Mouse (Mus musculus): ENCODE results near the gene Vasp. TPM values are rescaled to one million over a fixed set of nuclear protein-coding genes. Genes with fewer than 3 reads are reported as not detected.

The Vasp gene
- polyA plus RNA-seq, 1 experiment from 2014 or later: 38.0 TPM

DNA sequence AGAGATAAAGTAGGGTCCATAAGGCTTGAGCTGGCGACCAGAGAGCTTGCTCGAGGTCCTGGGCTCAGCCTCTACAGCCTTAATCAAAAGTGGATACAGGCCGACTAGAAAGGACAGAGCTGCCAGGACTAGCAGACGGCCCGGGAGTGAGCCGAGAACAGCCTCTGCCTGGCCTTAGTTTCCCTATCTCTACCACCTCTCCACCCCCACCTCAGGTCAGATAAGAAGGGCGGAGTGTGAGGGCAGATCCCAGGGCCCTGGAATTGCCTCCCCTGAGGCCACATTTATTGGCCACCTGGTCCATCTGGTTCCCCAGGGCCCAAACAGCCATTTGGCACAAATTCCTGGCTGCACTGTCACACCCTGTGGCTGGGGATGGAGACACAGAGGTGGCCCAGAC, 6.5 kb downstream of the Vasp start:
- Histone ChIP-seq H3K4me3 (replicated peaks) (no peak overlapping the region), H3K4me2 (replicated peaks) (no peak overlapping the region), H3K27me3 (no peaks in the 10 kb centered on the region), H3K9me3 (no peaks in the 10 kb centered on the region), H3K36me3 (peaks cover 45% of the 10 kb centered on the region), H3K4me1 (replicated peaks) (peaks cover 17% of the 10 kb centered on the region), H3K27ac (no peak overlapping the region), H3K9ac (replicated peaks) (no peak overlapping the region)
- ATAC-seq: no peak
- 89% methylated on average over 7 of the region's 7 CpGs for WGBS

- Histone ChIP-seq H3K9me3 (no peaks in the 10 kb centered on the region), H3K4me3 (replicated peaks) (no peak overlapping the region), H3K27me3 (no peaks in the 10 kb centered on the region), H3K4me2 (replicated peaks) (no peak overlapping the region), H3K9ac (replicated peaks) (no peak overlapping the region), H3K36me3 (peaks cover 82% of the 10 kb centered on the region), H3K27ac (no peak overlapping the region), H3K4me1 (replicated peaks) (no peaks in the 10 kb centered on the region)
- ATAC-seq: no peak
- WGBS: 88% methylated on average over 3 of the region's 3 CpGs
Measured at GRCm38 (mm10) chr7:19258336-19258735, 13.3 kb downstream of the Vasp start.

GRCm38 (mm10) chr7:19257390-19258022, 14.1 kb downstream of the Vasp start:
- H3K4me2 ChIP-seq (replicated peaks): no peak overlapping the region
- no peaks in the 10 kb centered on the region for H3K9me3 ChIP-seq
- peak; percentile 71 for ATAC-seq
- H3K27ac ChIP-seq: no peak overlapping the region
- H3K36me3 ChIP-seq: peaks cover 74% of the 10 kb centered on the region
- WGBS: 34% methylated on average over 11 of the region's 11 CpGs
- no peaks in the 10 kb centered on the region for H3K27me3 ChIP-seq
- H3K9ac ChIP-seq (replicated peaks): no peak overlapping the region
- no peaks in the 10 kb centered on the region for H3K4me1 ChIP-seq (replicated peaks)
- H3K4me3 ChIP-seq (replicated peaks): no peak overlapping the region

DNA sequence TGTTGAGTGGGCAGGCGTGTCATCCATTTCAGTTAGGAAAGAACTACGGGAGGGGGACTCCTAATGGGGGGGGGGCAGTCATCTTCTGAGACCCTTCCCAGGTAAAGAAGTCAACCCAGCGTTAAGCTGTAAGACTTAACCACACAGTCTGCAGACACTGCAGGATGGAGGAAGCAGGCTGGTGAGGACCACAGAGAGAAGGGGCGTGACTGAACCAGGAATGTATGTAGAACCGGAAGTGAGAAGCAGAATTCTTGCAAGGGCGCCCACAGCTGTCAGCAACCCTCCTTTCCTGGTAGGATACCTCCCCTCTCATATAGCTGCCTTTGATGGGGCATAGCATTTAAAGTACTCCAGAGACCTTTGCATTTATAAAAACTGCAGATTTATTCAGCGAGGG, 15.1 kb downstream of the Vasp start:
- no peak for ATAC-seq
- peaks cover 66% of the 10 kb centered on the region for H3K36me3 ChIP-seq
- 91% methylated on average over 7 of the region's 7 CpGs for WGBS

DNA sequence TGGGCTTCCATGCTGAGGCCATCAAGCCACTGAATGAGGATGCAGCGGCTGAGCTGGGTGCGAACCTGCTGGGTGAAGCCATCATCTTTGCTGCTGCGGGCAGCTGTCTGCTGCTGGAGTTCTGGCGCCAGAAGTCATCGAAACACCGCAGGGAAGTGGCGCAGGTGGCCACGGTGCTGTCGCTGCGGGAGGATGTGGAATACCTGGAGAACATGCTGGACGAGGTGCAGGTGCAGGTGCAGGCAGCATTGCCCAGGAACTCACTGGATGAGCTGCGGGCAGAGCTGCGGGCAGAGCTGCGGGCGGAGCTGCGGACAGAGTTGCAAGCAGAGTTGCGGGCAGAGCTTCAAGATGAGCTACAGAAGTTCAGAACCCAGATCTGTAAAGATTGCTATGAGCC, 16.2 kb downstream of the Vasp start:
- H3K4me1 ChIP-seq (replicated peaks): no peaks in the 10 kb centered on the region
- H3K9ac ChIP-seq (replicated peaks): no peak overlapping the region
- no peaks in the 10 kb centered on the region for H3K27me3 ChIP-seq
- WGBS: 85% methylated on average over 17 of the region's 17 CpGs
- H3K36me3 ChIP-seq: peaks cover 54% of the 10 kb centered on the region
- no peak overlapping the region for H3K4me3 ChIP-seq (replicated peaks)
- no peak overlapping the region for H3K27ac ChIP-seq
- no peak for ATAC-seq
- H3K9me3 ChIP-seq: no peaks in the 10 kb centered on the region
- H3K4me2 ChIP-seq (replicated peaks): no peak overlapping the region

More for the DNA sequence above, 15.1 kb downstream of the Vasp start:
- no peak overlapping the region for H3K4me3 ChIP-seq (replicated peaks)
- H3K4me1 ChIP-seq (replicated peaks): no peaks in the 10 kb centered on the region
- H3K4me2 ChIP-seq (replicated peaks): no peak overlapping the region
- H3K9me3 ChIP-seq: no peaks in the 10 kb centered on the region
- H3K27ac ChIP-seq: no peak overlapping the region
- no peaks in the 10 kb centered on the region for H3K27me3 ChIP-seq
- H3K9ac ChIP-seq (replicated peaks): no peak overlapping the region

GRCm38 (mm10) chr7:19253437-19253836, 18.2 kb downstream of the Vasp start:
- H3K4me1 ChIP-seq (replicated peaks): no peaks in the 10 kb centered on the region
- WGBS: 71% methylated on average over 5 of the region's 5 CpGs
- H3K4me3 ChIP-seq (replicated peaks): no peak overlapping the region

DNA sequence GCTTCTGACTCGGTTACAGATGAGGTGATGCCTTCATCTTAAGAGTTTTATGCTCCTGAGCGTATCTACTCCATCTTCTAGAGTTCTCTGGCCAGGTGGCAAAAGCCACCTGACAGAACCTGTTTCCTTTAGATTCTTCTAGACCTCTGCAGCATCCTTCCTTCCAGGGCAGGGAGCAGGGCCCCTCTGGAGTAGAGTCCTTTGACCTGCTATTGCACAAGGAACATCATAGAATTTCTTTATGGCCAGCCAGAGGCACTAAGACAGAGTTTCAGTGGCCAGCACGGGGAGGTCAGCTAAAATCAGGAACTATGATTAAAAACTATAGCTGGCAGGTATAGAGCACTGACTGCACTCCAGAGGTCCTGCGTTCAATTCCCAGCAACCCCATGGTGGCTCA, 19.5 kb downstream of the Vasp start:
- no peaks in the 10 kb centered on the region for H3K27me3 ChIP-seq
- no peak for ATAC-seq
- no peaks in the 10 kb centered on the region for H3K9me3 ChIP-seq
- 86% methylated on average over 4 of the region's 4 CpGs for WGBS
- H3K9ac ChIP-seq (replicated peaks): no peak overlapping the region
- no peak overlapping the region for H3K4me2 ChIP-seq (replicated peaks)
- H3K4me3 ChIP-seq (replicated peaks): no peak overlapping the region
- no peak overlapping the region for H3K27ac ChIP-seq
- no peaks in the 10 kb centered on the region for H3K4me1 ChIP-seq (replicated peaks)
- peaks cover 31% of the 10 kb centered on the region for H3K36me3 ChIP-seq

More at GRCm38 (mm10) chr7:19253437-19253836, 18.2 kb downstream of the Vasp start:
- Histone ChIP-seq H3K9ac (replicated peaks) (no peak overlapping the region), H3K27ac (no peak overlapping the region), H3K4me2 (replicated peaks) (no peak overlapping the region), H3K36me3 (peaks cover 38% of the 10 kb centered on the region), H3K27me3 (no peaks in the 10 kb centered on the region), H3K9me3 (no peaks in the 10 kb centered on the region)
- no peak for ATAC-seq

GRCm38 (mm10) chr7:19247511-19247910, 24.1 kb downstream of the Vasp start:
- Histone ChIP-seq H3K27ac (no peak overlapping the region), H3K27me3 (no peaks in the 10 kb centered on the region), H3K9ac (replicated peaks) (no peak overlapping the region), H3K36me3 (peaks cover 36% of the 10 kb centered on the region), H3K4me2 (replicated peaks) (no peak overlapping the region), H3K9me3 (no peaks in the 10 kb centered on the region), H3K4me3 (replicated peaks) (no peak overlapping the region), H3K4me1 (replicated peaks) (no peaks in the 10 kb centered on the region)
- WGBS: 100% methylated on average over 2 of the region's 2 CpGs
- no peak for ATAC-seq

DNA sequence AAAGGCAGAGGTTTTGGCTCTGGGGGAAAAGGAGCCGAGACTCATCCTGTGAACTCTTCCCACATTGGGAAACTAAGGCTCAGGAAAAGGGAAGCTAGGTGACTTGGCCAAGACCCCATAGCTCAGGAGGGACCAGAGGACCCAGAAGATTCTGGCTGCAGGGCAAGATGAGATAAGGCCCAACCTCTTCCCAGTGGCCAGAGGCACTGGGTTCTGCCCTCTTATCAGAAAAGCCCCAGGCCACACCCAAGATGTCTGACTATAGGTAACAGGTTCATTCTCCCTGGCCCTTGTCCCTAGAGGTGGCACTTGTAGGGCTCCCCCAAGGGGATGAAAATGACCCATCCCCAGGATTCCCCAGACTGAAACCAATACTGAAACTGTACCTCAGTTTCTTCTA, 24.8 kb downstream of the Vasp start:
- no peak for ATAC-seq
- H3K27ac ChIP-seq: no peak overlapping the region
- no peak overlapping the region for H3K4me3 ChIP-seq (replicated peaks)
- H3K4me2 ChIP-seq (replicated peaks): no peak overlapping the region
- H3K27me3 ChIP-seq: no peaks in the 10 kb centered on the region
- H3K4me1 ChIP-seq (replicated peaks): no peaks in the 10 kb centered on the region
- peaks cover 36% of the 10 kb centered on the region for H3K36me3 ChIP-seq
- no peaks in the 10 kb centered on the region for H3K9me3 ChIP-seq
- WGBS: 93% methylated on average over 1 of the region's 1 CpGs
- no peak overlapping the region for H3K9ac ChIP-seq (replicated peaks)

DNA sequence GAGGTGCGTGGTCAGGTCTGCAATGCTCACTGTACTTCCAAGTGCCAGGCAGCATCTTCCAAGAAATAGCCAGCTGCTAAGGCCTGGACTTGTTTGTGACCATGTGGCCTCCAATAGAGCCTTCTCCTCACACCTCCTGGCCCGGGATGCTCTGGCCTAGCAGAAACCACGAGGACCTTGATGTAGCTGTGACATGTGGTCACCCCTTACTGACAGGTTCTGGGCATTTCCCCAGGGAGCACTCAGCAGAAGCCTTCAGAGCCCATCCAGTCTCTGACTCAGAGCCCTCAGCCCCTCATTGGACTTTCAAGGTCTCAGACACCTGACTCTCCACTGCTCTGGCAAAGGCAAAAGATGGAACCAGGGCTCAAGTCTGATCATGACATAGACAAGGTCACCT, 26.5 kb downstream of the Vasp start:
- Histone ChIP-seq H3K27ac (no peak overlapping the region), H3K9me3 (no peaks in the 10 kb centered on the region), H3K4me1 (replicated peaks) (no peaks in the 10 kb centered on the region), H3K4me2 (replicated peaks) (no peak overlapping the region), H3K27me3 (no peaks in the 10 kb centered on the region), H3K9ac (replicated peaks) (no peak overlapping the region), H3K36me3 (peaks cover 41% of the 10 kb centered on the region), H3K4me3 (replicated peaks) (no peak overlapping the region)
- WGBS: 96% methylated on average over 3 of the region's 3 CpGs
- 0 out of 2 replicates have a peak, but pooled peaks have one; percentile 21 for ATAC-seq

GRCm38 (mm10) chr7:19243858-19244257, 27.8 kb downstream of the Vasp start:
- no peak for ATAC-seq
- peaks cover 38% of the 10 kb centered on the region for H3K36me3 ChIP-seq
- no peaks in the 10 kb centered on the region for H3K9me3 ChIP-seq
- H3K27me3 ChIP-seq: no peaks in the 10 kb centered on the region
- 0 out of 2 replicates have a peak overlapping the region, but pooled peaks have one; percentile 16 for H3K9ac ChIP-seq (replicated peaks)
- peak overlapping the region; percentile 9; the same call in 1 of the 2 replicates for H3K27ac ChIP-seq
- 67% methylated on average over 5 of the region's 5 CpGs for WGBS
- no peak overlapping the region for H3K4me3 ChIP-seq (replicated peaks)
- no peak overlapping the region for H3K4me2 ChIP-seq (replicated peaks)
- H3K4me1 ChIP-seq (replicated peaks): peaks cover 4% of the 10 kb centered on the region; the same call in 1 of the 2 replicates

GRCm38 (mm10) chr7:19242005-19242404, 29.6 kb downstream of the Vasp start:
- ATAC-seq: no peak
- H3K9me3 ChIP-seq: no peaks in the 10 kb centered on the region
- H3K27me3 ChIP-seq: no peaks in the 10 kb centered on the region
- no peak overlapping the region for H3K27ac ChIP-seq
- H3K4me3 ChIP-seq (replicated peaks): no peak overlapping the region
- 98% methylated on average over 1 of the region's 1 CpGs for WGBS
- H3K4me2 ChIP-seq (replicated peaks): no peak overlapping the region
- peaks cover 30% of the 10 kb centered on the region for H3K36me3 ChIP-seq
- peaks cover 4% of the 10 kb centered on the region; the same call in 1 of the 2 replicates for H3K4me1 ChIP-seq (replicated peaks)
- H3K9ac ChIP-seq (replicated peaks): no peak overlapping the region
